Comparison of ENCODE assay signal across 8 mouse cellular contexts in the genomic region with DNA sequence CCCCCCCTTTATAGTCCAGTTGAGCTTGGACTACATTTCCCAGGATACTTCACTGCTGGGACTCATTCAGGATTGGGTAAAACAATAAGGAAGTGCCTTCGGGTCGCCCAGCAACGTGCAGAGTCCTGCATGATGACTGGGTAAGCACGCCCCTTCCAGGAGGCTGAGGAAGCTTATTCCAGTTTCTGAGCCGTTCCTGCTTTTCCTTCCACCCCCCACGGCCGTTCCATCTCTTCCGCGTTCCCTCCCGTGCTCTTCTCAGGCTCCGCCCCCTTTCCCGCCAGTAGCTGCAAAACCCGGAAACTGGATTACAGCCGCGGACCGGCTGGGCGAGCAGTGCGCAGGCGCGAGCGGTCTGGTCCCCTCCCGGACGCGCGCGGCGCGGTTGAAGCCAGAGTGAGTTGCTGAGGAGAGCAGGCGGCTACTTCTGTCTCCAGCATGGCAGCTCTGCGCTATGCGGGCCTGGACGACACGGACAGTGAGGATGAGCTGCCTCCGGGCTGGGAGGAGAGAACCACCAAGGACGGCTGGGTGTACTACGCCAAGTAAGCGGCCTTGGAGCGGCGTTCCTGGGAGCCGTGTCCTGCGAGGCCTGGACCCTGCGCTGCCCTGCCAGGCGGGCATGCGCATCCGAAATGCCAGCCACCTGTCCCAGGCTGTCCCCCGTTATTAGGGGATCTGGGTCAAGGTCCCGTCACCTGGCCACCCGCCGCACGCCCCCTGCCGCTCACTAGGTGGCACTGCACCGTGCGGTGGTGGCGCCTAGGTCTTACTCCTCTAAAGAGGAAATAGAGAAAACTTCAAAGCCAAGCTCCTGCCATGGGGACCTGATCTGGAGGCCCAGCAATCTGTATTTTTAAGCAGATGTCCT. TPM values are rescaled to one million over a fixed set of nuclear protein-coding genes. Genes with fewer than 3 reads are reported as not detected.
DNase-seq lines count a peak whose midpoint lies in the region; ATAC-seq and TF ChIP-seq lines count a peak whose summit lies in the region.

TSS of gene Wwox (plus strand) at position 322 of the 871 bp plus-strand sequence.

- peak; percentile 97 for ATAC-seq in cerebellum, adult (ENCODE audit: insufficient number of reproducible peaks, low FRiP score, low TSS enrichment)
- ATAC-seq in forebrain, embryonic 13.5 days, result peak; percentile 99
- ATAC-seq in liver, postnatal 0 days, result peak; percentile 96
- peak; percentile 99 for ATAC-seq in neural tube, embryonic 14.5 days (ENCODE audit: low read depth)

- no peaks in the 10 kb centered on the region for H3K4me1 ChIP-seq in ES-Bruce4 (ENCODE audit: control insufficient read depth, insufficient read depth, low read length)
- H3K4me1 ChIP-seq in forebrain, embryonic 13.5 days, result peaks cover 10% of the 10 kb centered on the region
- H3K4me1 ChIP-seq in liver, postnatal 0 days (ENCODE audit: insufficient read depth), result peaks cover 9% of the 10 kb centered on the region; the same call in 1 of the 2 replicates
- H3K4me1 ChIP-seq in neural tube, embryonic 14.5 days (ENCODE audit: control insufficient read depth, insufficient read depth, low read length), result peaks cover 10% of the 10 kb centered on the region

- intact Hi-C loops in heart, postnatal 10 days (cut with DNase I), result loop anchor here (2.0 to 5.0 kb wide), 2 partner anchors 297 to 775 kb away; no protein-coding TSS in a partner anchor

- peak; percentile 100 for DNase-seq in heart, postnatal 10 days
- DNase-seq in large intestine, adult 2 months (ENCODE audit: low read depth, low spot score), result peak; percentile 90
- peak; percentile 99 for DNase-seq in liver, postnatal 0 days
- DNase-seq in testis, postnatal 10 days (ENCODE audit: low spot score), result peak; percentile 100

- H3K9me3 ChIP-seq in ES-Bruce4 (replicated peaks; ENCODE audit: control insufficient read depth, insufficient read depth, low read length, poor library complexity, severe bottlenecking), result no peaks in the 10 kb centered on the region
- H3K9me3 ChIP-seq in forebrain, embryonic 13.5 days (replicated peaks), result no peaks in the 10 kb centered on the region
- H3K9me3 ChIP-seq in liver, postnatal 0 days (ENCODE audit: low read length), result no peaks in the 10 kb centered on the region
- H3K9me3 ChIP-seq in neural tube, embryonic 14.5 days (ENCODE audit: control insufficient read depth, low read length), result no peaks in the 10 kb centered on the region

- TF ChIP-seq EP300 in ES-Bruce4 (IDR thresholded peaks at IDR 0.05; ENCODE audit: insufficient read depth, low read depth, low read length), result 0 out of 2 replicates have a peak, but pooled peaks have one; percentile 51
- TF ChIP-seq EP300 in liver, postnatal 0 days (IDR thresholded peaks at IDR 0.05; ENCODE audit: low read depth), result peak; percentile 66

- peak; percentile 75 for TF ChIP-seq CTCF in ES-Bruce4 (IDR thresholded peaks at IDR 0.05; ENCODE audit: low read depth, low read length)
- peak; percentile 87 for TF ChIP-seq CTCF in liver, postnatal 0 days (IDR thresholded peaks at IDR 0.05; ENCODE audit: low read depth)

- peak within 1 kb of the TSS; percentile 84 for H3K4me2 ChIP-seq in forebrain, embryonic 13.5 days
- H3K4me2 ChIP-seq in liver, postnatal 0 days (ENCODE audit: low read depth, low read length), result peak within 1 kb of the TSS; percentile 97
- H3K4me2 ChIP-seq in neural tube, embryonic 14.5 days (ENCODE audit: low read depth, low read length), result peak within 1 kb of the TSS; percentile 66

- H3K36me3 ChIP-seq in ES-Bruce4 (ENCODE audit: control insufficient read depth, insufficient read depth, low read length, poor library complexity, severe bottlenecking), result no peaks in the 10 kb centered on the region
- no peaks in the 10 kb centered on the region for H3K36me3 ChIP-seq in forebrain, embryonic 13.5 days (ENCODE audit: poor library complexity, severe bottlenecking)
- H3K36me3 ChIP-seq in liver, postnatal 0 days (replicated peaks; ENCODE audit: insufficient read depth, low read length), result no peaks in the 10 kb centered on the region
- H3K36me3 ChIP-seq in neural tube, embryonic 14.5 days (ENCODE audit: control insufficient read depth, insufficient read depth, low read length), result no peaks in the 10 kb centered on the region

- H3K9ac ChIP-seq in ES-Bruce4 (ENCODE audit: low read depth, poor library complexity, severe bottlenecking), result peak within 1 kb of the TSS; percentile 83
- H3K9ac ChIP-seq in forebrain, embryonic 13.5 days, result peak within 1 kb of the TSS; percentile 76
- H3K9ac ChIP-seq in liver, postnatal 0 days (replicated peaks), result peak within 1 kb of the TSS; percentile 75
- H3K9ac ChIP-seq in neural tube, embryonic 14.5 days (replicated peaks; ENCODE audit: low read depth, low read length), result peak within 1 kb of the TSS; percentile 51

- TF ChIP-seq POLR2A in ES-Bruce4 (IDR thresholded peaks at IDR 0.05; ENCODE audit: insufficient read depth, low read length), result peak; percentile 54

- H3K27ac ChIP-seq in ES-Bruce4 (ENCODE audit: insufficient read depth, low read length), result peak within 1 kb of the TSS; percentile 79
- H3K27ac ChIP-seq in forebrain, embryonic 13.5 days, result peak within 1 kb of the TSS; percentile 78
- peak within 1 kb of the TSS; percentile 73; the same call in 1 of the 2 replicates for H3K27ac ChIP-seq in liver, postnatal 0 days (ENCODE audit: low read depth)
- H3K27ac ChIP-seq in neural tube, embryonic 14.5 days (ENCODE audit: low read depth, low read length), result peak within 1 kb of the TSS; percentile 58

- peak within 1 kb of the TSS; percentile 90 for H3K4me3 ChIP-seq in ES-Bruce4 (ENCODE audit: low read depth, low read length)
- peak within 1 kb of the TSS; percentile 69 for H3K4me3 ChIP-seq in forebrain, embryonic 13.5 days
- H3K4me3 ChIP-seq in liver, postnatal 0 days (ENCODE audit: low read depth, low read length), result peak within 1 kb of the TSS; percentile 83
- peak within 1 kb of the TSS; percentile 53 for H3K4me3 ChIP-seq in neural tube, embryonic 14.5 days (ENCODE audit: low read depth, low read length)

- H3K27me3 ChIP-seq in ES-Bruce4 (ENCODE audit: control insufficient read depth, insufficient read depth, low read length, poor library complexity, severe bottlenecking), result no peaks in the 10 kb centered on the region
- no peaks in the 10 kb centered on the region for H3K27me3 ChIP-seq in forebrain, embryonic 13.5 days
- H3K27me3 ChIP-seq in liver, postnatal 0 days (ENCODE audit: insufficient read depth, low read length), result no peaks in the 10 kb centered on the region
- no peaks in the 10 kb centered on the region for H3K27me3 ChIP-seq in neural tube, embryonic 14.5 days (ENCODE audit: control insufficient read depth, insufficient read depth, low read length)

- under 1% methylated on average over 54 of the region's 54 CpGs for WGBS in forebrain, embryonic 13.5 days
- under 1% methylated on average over 54 of the region's 54 CpGs for WGBS in large intestine, adult 2 months
- WGBS in liver, postnatal 0 days (ENCODE audit: insufficient replicate concordance), result under 1% methylated on average over 50 of the region's 54 CpGs
- under 1% methylated on average over 53 of the region's 54 CpGs for WGBS in neural tube, embryonic 14.5 days

RNA-seq across cellular contexts. Expression of gene Wwox, which starts in this region (rescaled TPM):
- polyA plus RNA-seq in ES-Bruce4 (2011; ENCODE audit: insufficient read depth, insufficient read length, low read depth, missing spikeins), result 11.3 and 14.0 TPM in 2 replicates
- 10.2 and 10.4 TPM in 2 replicates for polyA plus RNA-seq in forebrain, embryonic 13.5 days (2015; fragmentation: Nextera tagmentation; extraction: Ambion mirVana)
- 1 to 10 TPM; 7.4 to 8.1 TPM for total RNA-seq in heart, postnatal 10 days (2021)
- polyA plus RNA-seq in large intestine, adult 2 months (2012; rRNA removed), result 4.3 and 6.3 TPM in 2 replicates
- 3.6 and 3.9 TPM in 2 replicates for polyA plus RNA-seq in liver, postnatal 0 days (2015; fragmentation: Nextera tagmentation; extraction: Ambion mirVana)
- 13.3 and 13.8 TPM in 2 replicates for polyA plus RNA-seq in neural tube, embryonic 14.5 days (2014; fragmentation: Nextera tagmentation; extraction: Ambion mirVana)

Comparison
In these comparisons a context has a peak if more than half of its experiments do, and no peak if none do; other contexts are left out.
1. Peak in every context shown above with its lines: DNase-seq, ATAC-seq, H3K4me3 ChIP-seq and H3K27ac ChIP-seq.